Mouse (Mus musculus): ENCODE measurements around the gene Chia1. TPM values are rescaled to one million over a fixed set of nuclear protein-coding genes. Genes with fewer than 3 reads are reported as not detected.

The Chia1 gene
- 1.2 and 1.3 TPM in 2 replicates for polyA plus RNA-seq (2012; rRNA removed)

GRCm38 (mm10) chr3:106112929-106113328 lies at the start of gene Chia1:
Gene Chia1 (plus strand): TSS chr3:106113229.

GRCm38 (mm10) chr3:106167464-106167863 lies 54.4 kb downstream of the Chia1 start, which contains the start of gene Chil3:
Gene Chil3 (minus strand): TSS chr3:106167564.

Other genes starting within 250 kb of the Chia1 start
- gene Adora3, start 242.4 kb upstream of the Chia1 start, polyA plus RNA-seq (2012; rRNA removed) = 0.22 and 0.30 TPM in 2 replicates
- 0.16 TPM in 1 of 2 replicates, not detected in the other for gene Tmigd3, start 242.3 kb upstream of the Chia1 start, polyA plus RNA-seq (2012; rRNA removed)
- gene I830077J02Rik, start 180.6 kb upstream of the Chia1 start, polyA plus RNA-seq (2012; rRNA removed) = 0.50 and 0.61 TPM in 2 replicates
- gene Wdr77, start 153.9 kb upstream of the Chia1 start, polyA plus RNA-seq (2012; rRNA removed) = 65.3 and 74.5 TPM in 2 replicates
- gene Atp5f1, start 153.1 kb upstream of the Chia1 start, polyA plus RNA-seq (2012; rRNA removed) = 306 and 320 TPM in 2 replicates
- gene Ovgp1, start 139.5 kb upstream of the Chia1 start, polyA plus RNA-seq (2012; rRNA removed) = 13.5 and 14.0 TPM in 2 replicates
- 3.2 and 4.1 TPM in 2 replicates for gene Pifo, start 98.6 kb upstream of the Chia1 start, polyA plus RNA-seq (2012; rRNA removed)
- not detected in 2 replicates for gene Chil5, start 80.4 kb upstream of the Chia1 start, polyA plus RNA-seq (2012; rRNA removed)
- not detected in 2 replicates for gene Chil3, start 54.3 kb downstream of the Chia1 start, polyA plus RNA-seq (2012; rRNA removed)
- not detected in 2 replicates for gene Chil4, start 106.3 kb downstream of the Chia1 start, polyA plus RNA-seq (2012; rRNA removed)